17 mouse cellular contexts compared by ENCODE assay signal in genomic region chr8:104393139-104393538, GRCm38 (mm10). TPM values are rescaled to one million over a fixed set of nuclear protein-coding genes. Genes with fewer than 3 reads are reported as not detected.
DNase-seq lines count a peak whose midpoint lies in the region; ATAC-seq and TF ChIP-seq lines count a peak whose summit lies in the region.
"Had no signal": no experiment of that assay in that cellular context is flagged by ENCODE, and none has a peak within 500 bp of the region (broad histone marks: within the 10 kb centered on the region; RNA-seq: fewer than 3 reads in every experiment).

No protein-coding gene starts in this region.

- no peak for TF ChIP-seq CTCF in lung, embryonic 14.5 days (IDR thresholded peaks at IDR 0.05; ENCODE audit: low read depth)

- ATAC-seq in embryonic facial prominence, embryonic 14.5 days (ENCODE audit: low read depth), result no peak
- ATAC-seq in lung, embryonic 14.5 days (ENCODE audit: insufficient read depth), result no peak
- no peak for ATAC-seq in intestine, embryonic 14.5 days (replicated peaks; ENCODE audit: low FRiP score, low TSS enrichment, low read depth)
- ATAC-seq in stomach, embryonic 15.5 days (ENCODE audit: insufficient read depth, low FRiP score, low read depth), result no peak
- ATAC-seq: CD4-positive, CD25-positive, alpha-beta regulatory T cell, adult 4 months; forebrain, embryonic 16.5 days had no signal

- H3K4me2 ChIP-seq in embryonic facial prominence, embryonic 14.5 days (ENCODE audit: low read depth, low read length), result 0 out of 2 replicates have a peak overlapping the region, but pooled peaks have one; percentile 94
- peak overlapping the region; percentile 97; the same call in 1 of the 2 replicates for H3K4me2 ChIP-seq in lung, embryonic 14.5 days
- peak overlapping the region; percentile 64 for H3K4me2 ChIP-seq in intestine, embryonic 14.5 days (ENCODE audit: low read length)
- H3K4me2 ChIP-seq in stomach, embryonic 15.5 days, result peak overlapping the region; percentile 79; the same call in 1 of the 2 replicates

- no peak overlapping the region for H3K9ac ChIP-seq in embryonic facial prominence, embryonic 14.5 days (ENCODE audit: low read depth, low read length)
- no peak overlapping the region for H3K9ac ChIP-seq in lung, embryonic 14.5 days
- H3K9ac ChIP-seq in intestine, embryonic 14.5 days (ENCODE audit: low read length), result no peak overlapping the region
- no peak overlapping the region for H3K9ac ChIP-seq in stomach, embryonic 15.5 days
- H3K9ac ChIP-seq: liver, embryonic 14.5 days had no signal

- H3K27me3 ChIP-seq in embryonic facial prominence, embryonic 14.5 days (replicated peaks; ENCODE audit: control insufficient read depth, insufficient read depth, low read length), result no peaks in the 10 kb centered on the region
- H3K27me3 ChIP-seq in embryonic facial prominence, embryonic 10.5 days (replicated peaks; ENCODE audit: low read depth, poor library complexity, severe bottlenecking), result no peaks in the 10 kb centered on the region
- H3K27me3 ChIP-seq in lung, embryonic 14.5 days (ENCODE audit: insufficient read depth, low read length), result no peaks in the 10 kb centered on the region
- no peaks in the 10 kb centered on the region for H3K27me3 ChIP-seq in intestine, embryonic 14.5 days (replicated peaks; ENCODE audit: control insufficient read depth, insufficient read depth, low read length)
- H3K27me3 ChIP-seq in stomach, embryonic 15.5 days (replicated peaks), result no peaks in the 10 kb centered on the region
- H3K27me3 ChIP-seq: heart, embryonic 13.5 days had no signal

- H3K27ac ChIP-seq in embryonic facial prominence, embryonic 14.5 days (replicated peaks; ENCODE audit: low read depth, low read length), result no peak overlapping the region
- H3K27ac ChIP-seq in embryonic facial prominence, embryonic 10.5 days (replicated peaks), result no peak overlapping the region
- no peak overlapping the region for H3K27ac ChIP-seq in lung, embryonic 14.5 days (ENCODE audit: low read depth)
- no peak overlapping the region for H3K27ac ChIP-seq in intestine, embryonic 14.5 days (ENCODE audit: low read depth)
- H3K27ac ChIP-seq in stomach, embryonic 15.5 days, result peak overlapping the region; percentile 83; the same call in 1 of the 2 replicates
- H3K27ac ChIP-seq: heart, embryonic 13.5 days; liver, embryonic 14.5 days; midbrain, embryonic 10.5 days had no signal

- no peak for DNase-seq in embryonic facial prominence, embryonic 14.5 days (ENCODE audit: low spot score)
- DNase-seq in embryonic facial prominence, embryonic 10.5 days (ENCODE audit: low spot score), result no peak
- DNase-seq in lung, embryonic 14.5 days, result no peak
- DNase-seq in lung, postnatal 4 days, result no peak
- no peak for DNase-seq in intestine, embryonic 14.5 days (ENCODE audit: low spot score)
- no peak for DNase-seq in left cerebral cortex, adult 9 months (ENCODE audit: low spot score in 2 of 2)
- DNase-seq in cerebellum, adult 8-10 months, result no peak
- DNase-seq: adrenal gland, adult 8-10 months; cerebellum, postnatal 14 days had no signal

- WGBS in embryonic facial prominence, embryonic 14.5 days, result 95% methylated on average over 7 of the region's 7 CpGs
- WGBS in embryonic facial prominence, embryonic 10.5 days, result 95% methylated on average over 7 of the region's 7 CpGs
- 76% methylated on average over 6 of the region's 7 CpGs for whole genome bisulfite sequencing in lung, embryonic 14.5 days
- 90% methylated on average over 6 of the region's 7 CpGs for WGBS in intestine, embryonic 14.5 days
- WGBS in stomach, embryonic 15.5 days, result 87% methylated on average over 7 of the region's 7 CpGs

- peaks cover 14% of the 10 kb centered on the region for H3K4me1 ChIP-seq in embryonic facial prominence, embryonic 14.5 days (ENCODE audit: control insufficient read depth, insufficient read depth, low read length)
- H3K4me1 ChIP-seq in embryonic facial prominence, embryonic 10.5 days, result peaks cover 26% of the 10 kb centered on the region
- H3K4me1 ChIP-seq in lung, embryonic 14.5 days (ENCODE audit: insufficient read depth), result peaks cover 9% of the 10 kb centered on the region; the same call in 1 of the 2 replicates
- H3K4me1 ChIP-seq in intestine, embryonic 14.5 days (replicated peaks; ENCODE audit: control insufficient read depth, insufficient read depth, low read length), result peaks cover 16% of the 10 kb centered on the region
- peaks cover 17% of the 10 kb centered on the region; the same call in 1 of the 2 replicates for H3K4me1 ChIP-seq in stomach, embryonic 15.5 days

- H3K36me3 ChIP-seq in embryonic facial prominence, embryonic 14.5 days (ENCODE audit: control insufficient read depth, insufficient read depth, low read length), result no peaks in the 10 kb centered on the region
- H3K36me3 ChIP-seq in embryonic facial prominence, embryonic 10.5 days (replicated peaks), result peaks cover 7% of the 10 kb centered on the region; the same call in 1 of the 2 replicates
- no peaks in the 10 kb centered on the region for H3K36me3 ChIP-seq in lung, embryonic 14.5 days (ENCODE audit: insufficient read depth)
- no peaks in the 10 kb centered on the region; the same call in 1 of the 2 replicates for H3K36me3 ChIP-seq in intestine, embryonic 14.5 days (ENCODE audit: control insufficient read depth, insufficient read depth, low read length)
- H3K36me3 ChIP-seq in stomach, embryonic 15.5 days, result no peaks in the 10 kb centered on the region
- H3K36me3 ChIP-seq: heart, embryonic 13.5 days; midbrain, embryonic 10.5 days had no signal

- H3K9me3 ChIP-seq in embryonic facial prominence, embryonic 14.5 days (ENCODE audit: control insufficient read depth, low read length), result peaks cover 6% of the 10 kb centered on the region; the same call in 1 of the 2 replicates
- H3K9me3 ChIP-seq in embryonic facial prominence, embryonic 10.5 days, result no peaks in the 10 kb centered on the region
- H3K9me3 ChIP-seq in lung, embryonic 14.5 days (ENCODE audit: low read depth, low read length), result no peaks in the 10 kb centered on the region
- H3K9me3 ChIP-seq in intestine, embryonic 14.5 days (ENCODE audit: control insufficient read depth, low read length), result no peaks in the 10 kb centered on the region
- no peaks in the 10 kb centered on the region for H3K9me3 ChIP-seq in stomach, embryonic 15.5 days
- H3K9me3 ChIP-seq: midbrain, embryonic 10.5 days had no signal

- no peak overlapping the region for H3K4me3 ChIP-seq in embryonic facial prominence, embryonic 14.5 days (ENCODE audit: low read depth, low read length)
- H3K4me3 ChIP-seq in embryonic facial prominence, embryonic 10.5 days, result no peak overlapping the region
- H3K4me3 ChIP-seq in lung, embryonic 14.5 days (ENCODE audit: low read depth, low read length), result 0 out of 2 replicates have a peak overlapping the region, but pooled peaks have one; percentile 3
- no peak overlapping the region for H3K4me3 ChIP-seq in intestine, embryonic 14.5 days (ENCODE audit: low read depth, low read length)
- H3K4me3 ChIP-seq in stomach, embryonic 15.5 days (replicated peaks), result 0 out of 2 replicates have a peak overlapping the region, but pooled peaks have one; percentile 85
- H3K4me3 ChIP-seq: erythroblast, embryonic 14.5 days; myocyte had no signal

RNA-seq across cellular contexts. Expression of gene Cmtm4, which starts 2.5 kb away (rescaled TPM):
- 4.1 and 4.3 TPM in 2 replicates for polyA plus RNA-seq in embryonic facial prominence, embryonic 14.5 days (2014; fragmentation: Nextera tagmentation; extraction: Ambion mirVana)
- polyA plus RNA-seq in embryonic facial prominence, embryonic 10.5 days (2016; fragmentation: Nextera tagmentation; extraction: Ambion mirVana), result 2.2 and 2.4 TPM in 2 replicates
- 3.6 and 4.0 TPM in 2 replicates for polyA plus RNA-seq in lung, embryonic 14.5 days (2014; fragmentation: Nextera tagmentation; extraction: Ambion mirVana)
- 7.0 and 7.5 TPM in 2 replicates for polyA plus RNA-seq in intestine, embryonic 14.5 days (2014; fragmentation: Nextera tagmentation; extraction: Ambion mirVana)
- 6.2 and 6.4 TPM in 2 replicates for polyA plus RNA-seq in stomach, embryonic 15.5 days (2015; fragmentation: Nextera tagmentation; extraction: Ambion mirVana)

RNA-seq across cellular contexts. Expression of gene Dync1li2, which starts 49.7 kb away (rescaled TPM):
- 52.5 and 53.8 TPM in 2 replicates for polyA plus RNA-seq in embryonic facial prominence, embryonic 14.5 days (2014; fragmentation: Nextera tagmentation; extraction: Ambion mirVana)
- polyA plus RNA-seq in embryonic facial prominence, embryonic 10.5 days (2016; fragmentation: Nextera tagmentation; extraction: Ambion mirVana), result 69.3 and 74.4 TPM in 2 replicates
- polyA plus RNA-seq in lung, embryonic 14.5 days (2014; fragmentation: Nextera tagmentation; extraction: Ambion mirVana), result 61.1 and 62.4 TPM in 2 replicates
- polyA plus RNA-seq in intestine, embryonic 14.5 days (2014; fragmentation: Nextera tagmentation; extraction: Ambion mirVana), result 46.1 and 55.3 TPM in 2 replicates
- 54.9 and 58.0 TPM in 2 replicates for polyA plus RNA-seq in stomach, embryonic 15.5 days (2015; fragmentation: Nextera tagmentation; extraction: Ambion mirVana)

RNA-seq across cellular contexts. Expression of gene Cmtm3, which starts 53.9 kb away (rescaled TPM):
- 168 and 189 TPM in 2 replicates for polyA plus RNA-seq in embryonic facial prominence, embryonic 14.5 days (2014; fragmentation: Nextera tagmentation; extraction: Ambion mirVana)
- polyA plus RNA-seq in embryonic facial prominence, embryonic 10.5 days (2016; fragmentation: Nextera tagmentation; extraction: Ambion mirVana), result 93.4 and 105 TPM in 2 replicates
- 156 and 164 TPM in 2 replicates for polyA plus RNA-seq in lung, embryonic 14.5 days (2014; fragmentation: Nextera tagmentation; extraction: Ambion mirVana)
- polyA plus RNA-seq in intestine, embryonic 14.5 days (2014; fragmentation: Nextera tagmentation; extraction: Ambion mirVana), result 155 and 171 TPM in 2 replicates
- polyA plus RNA-seq in stomach, embryonic 15.5 days (2015; fragmentation: Nextera tagmentation; extraction: Ambion mirVana), result 121 and 122 TPM in 2 replicates

Comparison
In these comparisons a context has a peak if more than half of its experiments do, and no peak if none do; other contexts are left out.
1. H3K4me3 ChIP-seq: peak in lung, embryonic 14.5 days (single experiment) and stomach, embryonic 15.5 days (single experiment); none in embryonic facial prominence, embryonic 14.5 days (single experiment), embryonic facial prominence, embryonic 10.5 days (single experiment) and intestine, embryonic 14.5 days (single experiment).
2. Peak in every context shown above with its lines, with median percentiles within 50 percentile points of each other: H3K4me2 ChIP-seq.